Mouse (Mus musculus) forebrain, embryonic 10.5 days (tissue): ENCODE results near the gene Pbx1. TPM values are rescaled to one million over a fixed set of nuclear protein-coding genes. Genes with fewer than 3 reads are reported as not detected.

ENCODE experiments used
- DNase-seq: peaks from one replicate; pipeline ENCODE4 v3.0.0-alpha.2; 2017; ENCODE audit warnings: low spot score; ENCODE audit errors: extremely low spot score
- H3K27ac ChIP-seq: fragments of 300-500 bp; sonication (generic); 2 replicates; pipeline ENCODE4 v1.5.1; 2016; ENCODE audit warnings: mild to moderate bottlenecking
- H3K27me3 ChIP-seq: fragments of 300-500 bp; sonication (generic); 2 replicates; pipeline ENCODE4 v1.6.1; 2016; ENCODE audit warnings: mild to moderate bottlenecking; ENCODE audit not compliant: poor library complexity, severe bottlenecking
- H3K36me3 ChIP-seq: fragments of 300-500 bp; sonication (generic); replicated peaks from 2 replicates; pipeline ENCODE4 v1.6.1; 2016; ENCODE audit warnings: mild to moderate bottlenecking, moderate library complexity
- H3K4me1 ChIP-seq: fragments of 300-500 bp; sonication (generic); 2 replicates; pipeline ENCODE4 v1.6.1; 2016
- H3K4me3 ChIP-seq: fragments of 300-500 bp; sonication (generic); 2 replicates; pipeline ENCODE4 v1.5.1; 2016; ENCODE audit warnings: mild to moderate bottlenecking, moderate library complexity
- H3K9me3 ChIP-seq: fragments of 300-500 bp; sonication (generic); 2 replicates; pipeline ENCODE4 v1.6.1; 2016; ENCODE audit warnings: mild to moderate bottlenecking, moderate library complexity
- WGBS: fragments of 180-500 bp; shearing (Covaris S2); methylation state at CpG from one replicate; pipeline ENCODE4 v1.1.7; 2016; 5-methylcytosine and 5-hydroxymethylcytosine counted together
- polyA plus RNA-seq: library from polyadenylated mRNA; unstranded; fragments of >200 nt; fragmentation: Nextera tagmentation; extraction: Ambion mirVana; gene quantifications from 2 replicates; pipeline ENCODE4 v1.2.1, GENCODE M21; 2016

Gene Pbx1
- polyA plus RNA-seq, 1 experiment from 2014 or later: 38.2 TPM

DNA sequence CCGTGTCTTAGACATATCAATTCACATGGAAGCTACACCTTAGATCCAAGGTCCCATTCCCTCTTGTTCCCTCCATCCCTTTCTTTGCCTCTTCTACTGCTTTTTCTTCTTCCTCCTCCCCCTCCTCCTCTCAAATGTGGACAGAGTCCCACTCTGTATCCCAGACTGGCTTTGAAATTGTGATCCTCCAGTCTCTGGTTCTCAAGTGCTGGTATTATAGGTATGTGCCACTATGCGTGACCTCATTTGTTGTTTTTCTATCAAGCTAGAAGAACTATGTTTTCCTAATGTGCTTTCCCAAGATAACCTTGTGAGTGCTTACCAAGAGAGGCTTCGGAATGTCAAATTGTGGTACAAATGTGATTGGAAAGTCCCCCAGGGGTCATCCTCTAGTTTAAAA lies 267.1 kb downstream of the Pbx1 start:
- H3K27ac ChIP-seq: no peak overlapping the region
- H3K4me3 ChIP-seq: no peak overlapping the region
- H3K36me3 ChIP-seq: peaks cover 39% of the 10 kb centered on the region
- 89% methylated on average over 3 of the region's 3 CpGs for WGBS
- DNase-seq: no peak
- no peaks in the 10 kb centered on the region for H3K27me3 ChIP-seq
- H3K9me3 ChIP-seq: no peaks in the 10 kb centered on the region
- peaks cover 18% of the 10 kb centered on the region for H3K4me1 ChIP-seq

DNA sequence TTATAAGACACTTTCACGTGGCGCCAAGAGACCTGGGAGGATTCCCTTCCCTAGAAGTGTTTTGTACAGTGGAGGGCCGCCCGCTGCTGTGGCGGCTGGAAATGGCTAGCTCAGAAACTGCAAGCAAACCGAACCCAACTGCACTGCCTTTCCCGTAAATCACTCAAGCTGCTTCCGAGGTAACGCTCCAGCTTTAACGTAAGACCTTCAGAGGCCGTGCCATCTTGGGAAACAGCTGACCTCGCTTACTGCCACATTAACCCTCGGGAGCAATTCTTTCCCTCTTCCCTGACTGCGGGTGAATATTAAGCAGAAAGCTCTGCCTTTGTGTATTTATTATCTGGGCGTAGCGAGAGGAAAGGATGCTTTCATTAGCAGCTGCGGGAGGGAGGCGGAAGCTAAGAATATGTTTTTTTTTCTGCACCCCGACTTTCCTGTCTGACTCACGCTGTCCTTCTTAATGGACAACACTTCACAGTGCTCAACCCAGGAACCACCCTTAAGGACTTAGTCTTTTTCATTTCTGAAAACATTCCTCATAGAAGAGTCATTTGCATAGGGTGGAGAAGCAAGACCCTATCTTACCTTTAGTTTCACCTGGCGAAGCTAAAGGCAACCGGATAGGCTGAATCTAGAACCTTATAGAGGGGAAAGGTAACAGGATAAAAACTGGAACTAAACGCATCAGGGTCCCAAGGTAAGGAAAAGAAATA lies 268.4 kb downstream of the Pbx1 start:
- 82% methylated on average over 23 of the region's 23 CpGs for WGBS
- peak overlapping the region; percentile 53; the same call in 1 of the 2 replicates for H3K27ac ChIP-seq
- no peaks in the 10 kb centered on the region for H3K27me3 ChIP-seq
- peaks cover 18% of the 10 kb centered on the region for H3K4me1 ChIP-seq
- DNase-seq: no peak
- no peaks in the 10 kb centered on the region for H3K9me3 ChIP-seq
- H3K36me3 ChIP-seq: peaks cover 48% of the 10 kb centered on the region
- no peak overlapping the region for H3K4me3 ChIP-seq

DNA sequence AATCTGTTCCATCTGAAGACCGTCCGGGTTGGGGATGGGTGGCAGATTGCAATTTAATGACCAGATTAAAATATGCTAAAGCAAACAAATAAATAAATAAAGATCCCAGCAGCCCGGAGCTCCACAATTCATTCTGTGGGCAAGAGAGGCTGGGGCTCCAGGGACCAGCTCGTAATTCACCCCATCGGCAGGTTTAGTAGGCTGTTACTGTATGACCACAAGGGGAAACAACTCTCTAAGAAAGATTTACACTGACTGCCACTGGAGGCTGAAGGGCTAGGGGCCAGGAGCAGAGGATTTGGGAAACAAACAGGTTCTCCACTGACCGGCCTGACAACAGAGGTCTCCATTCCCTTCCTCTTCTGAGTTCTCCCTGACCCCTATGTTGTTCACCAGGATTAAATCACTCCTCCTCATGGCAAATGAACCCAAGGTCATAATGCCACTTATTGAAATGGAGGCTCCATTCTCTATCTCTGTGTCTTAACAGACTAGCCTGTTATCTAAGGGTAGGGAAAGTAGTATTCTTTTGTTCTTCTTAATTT lies 292.9 kb downstream of the Pbx1 start:
- DNase-seq: no peak
- H3K9me3 ChIP-seq: no peaks in the 10 kb centered on the region
- H3K36me3 ChIP-seq: no peaks in the 10 kb centered on the region
- no peaks in the 10 kb centered on the region for H3K27me3 ChIP-seq
- peaks cover 10% of the 10 kb centered on the region; the same call in 1 of the 2 replicates for H3K4me1 ChIP-seq
- 86% methylated on average over 6 of the region's 6 CpGs for WGBS
- H3K27ac ChIP-seq: no peak overlapping the region
- no peak overlapping the region for H3K4me3 ChIP-seq

DNA sequence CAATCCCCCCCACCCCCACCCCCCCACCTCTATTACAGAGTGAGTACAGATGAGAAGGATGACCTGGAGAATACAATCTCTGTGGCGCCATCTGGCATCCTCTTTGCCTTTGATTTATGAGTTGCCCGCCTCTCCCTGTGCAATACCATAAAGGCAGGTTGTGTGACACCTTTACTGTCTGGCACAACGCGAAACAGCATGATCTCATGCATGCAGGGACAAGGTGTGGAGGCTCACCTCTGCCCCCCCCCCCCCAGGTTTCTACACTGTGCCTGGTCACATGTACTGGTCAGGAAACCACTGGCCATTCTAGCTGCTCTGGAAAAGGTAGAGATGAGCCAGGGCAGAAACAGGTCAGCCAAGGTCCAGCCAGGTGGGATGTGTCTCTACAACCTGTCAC lies 293.4 kb downstream of the Pbx1 start:
- Histone ChIP-seq H3K36me3 (no peaks in the 10 kb centered on the region), H3K4me3 (no peak overlapping the region), H3K9me3 (no peaks in the 10 kb centered on the region), H3K27ac (no peak overlapping the region), H3K27me3 (no peaks in the 10 kb centered on the region), H3K4me1 (peaks cover 13% of the 10 kb centered on the region; the same call in 1 of the 2 replicates)
- 88% methylated on average over 4 of the region's 4 CpGs for WGBS
- DNase-seq: no peak

DNA sequence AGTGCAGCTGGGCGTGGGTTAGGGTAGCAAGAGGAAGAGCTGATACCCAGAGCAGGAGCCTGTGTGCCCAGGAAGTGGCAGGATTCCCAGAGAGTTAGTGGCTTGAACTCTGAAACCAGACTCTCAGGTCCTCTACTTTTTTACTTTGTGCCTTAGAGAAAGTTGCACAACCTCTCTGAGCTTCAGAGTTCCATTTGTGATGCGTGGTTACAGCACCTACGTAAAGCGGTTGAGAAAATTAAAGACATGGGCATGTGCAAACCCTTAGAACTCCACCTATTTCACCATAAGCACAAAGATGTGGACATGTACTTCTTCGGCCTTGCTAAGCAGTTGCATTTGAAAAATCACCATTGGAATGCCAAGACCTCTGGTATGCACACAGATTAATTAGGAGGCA lies 294.2 kb downstream of the Pbx1 start:
- DNase-seq: no peak
- Histone ChIP-seq H3K9me3 (no peaks in the 10 kb centered on the region), H3K27me3 (no peaks in the 10 kb centered on the region), H3K27ac (no peak overlapping the region), H3K4me3 (no peak overlapping the region), H3K36me3 (no peaks in the 10 kb centered on the region), H3K4me1 (peaks cover 15% of the 10 kb centered on the region; the same call in 1 of the 2 replicates)
- 92% methylated on average over 5 of the region's 5 CpGs for WGBS

DNA sequence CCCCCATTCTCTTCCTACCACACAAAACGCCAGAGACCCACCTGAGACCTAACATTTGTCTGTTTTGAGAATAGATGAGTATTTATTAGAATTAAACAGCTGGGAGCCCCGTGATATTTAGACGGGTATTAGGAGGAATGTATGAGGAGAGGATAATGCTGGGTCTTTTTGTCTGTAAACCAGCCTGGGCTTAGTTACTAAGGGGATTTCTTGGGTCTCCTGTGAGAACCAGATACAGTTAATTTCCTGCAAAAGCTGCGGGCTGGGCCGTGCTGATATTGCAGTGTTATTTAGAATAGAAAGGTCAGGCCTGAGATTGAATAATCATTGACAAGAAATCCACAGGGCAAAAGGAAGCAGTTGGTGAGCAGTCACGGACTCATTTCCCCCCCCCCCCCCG lies 296.5 kb downstream of the Pbx1 start:
- Histone ChIP-seq H3K27me3 (no peaks in the 10 kb centered on the region), H3K36me3 (no peaks in the 10 kb centered on the region), H3K4me3 (no peak overlapping the region), H3K27ac (no peak overlapping the region), H3K9me3 (no peaks in the 10 kb centered on the region), H3K4me1 (peaks cover 15% of the 10 kb centered on the region; the same call in 1 of the 2 replicates)
- WGBS: 77% methylated on average over 7 of the region's 7 CpGs
- DNase-seq: no peak

DNA sequence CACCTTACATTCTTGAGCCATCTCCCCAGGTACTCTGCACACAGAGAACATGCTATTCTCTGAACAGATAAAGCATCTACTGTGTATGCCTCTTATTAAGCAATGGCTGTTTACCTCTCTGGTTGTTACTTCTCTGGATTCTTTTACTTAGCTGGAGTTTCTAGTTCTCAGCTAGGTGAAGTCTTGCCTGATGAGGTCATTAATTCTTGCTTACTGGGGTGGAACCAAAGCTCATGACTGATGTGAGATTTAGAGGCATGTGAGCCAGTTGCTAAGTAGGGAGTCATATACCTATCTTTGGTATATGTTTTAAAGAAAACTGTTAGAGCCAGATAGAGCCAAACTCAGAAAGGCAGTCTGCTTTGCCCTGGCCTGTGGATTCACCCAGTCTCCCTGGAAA lies 298.4 kb downstream of the Pbx1 start:
- Histone ChIP-seq H3K36me3 (no peaks in the 10 kb centered on the region), H3K4me1 (0 out of 2 replicates have a peak, but pooled peaks cover 5% of the 10 kb centered on the region), H3K9me3 (no peaks in the 10 kb centered on the region), H3K4me3 (no peak overlapping the region), H3K27me3 (no peaks in the 10 kb centered on the region), H3K27ac (no peak overlapping the region)
- DNase-seq: no peak

DNA sequence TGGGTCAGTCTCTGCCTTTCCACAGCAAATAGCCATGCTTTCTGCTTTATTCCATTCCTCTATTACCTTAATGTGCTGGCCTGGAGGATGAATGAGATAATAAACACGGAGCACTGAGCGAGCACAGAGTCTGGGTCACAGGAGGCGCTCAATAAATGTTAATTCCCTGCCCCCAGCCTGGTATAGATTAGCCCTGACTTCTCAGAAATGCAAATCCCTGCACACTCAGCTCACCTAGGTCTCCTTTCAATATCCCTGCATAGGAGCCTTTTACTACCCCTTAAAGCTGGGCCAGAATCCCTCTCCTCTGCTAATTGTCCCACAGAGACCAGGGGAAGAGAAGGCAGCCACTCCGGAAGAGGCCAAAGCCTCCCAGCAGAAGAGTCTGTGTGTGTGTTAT lies 304.1 kb downstream of the Pbx1 start:
- 48% methylated on average over 4 of the region's 4 CpGs for WGBS
- DNase-seq: no peak
- Histone ChIP-seq H3K27me3 (no peaks in the 10 kb centered on the region), H3K27ac (no peak overlapping the region), H3K36me3 (no peaks in the 10 kb centered on the region), H3K9me3 (no peaks in the 10 kb centered on the region), H3K4me1 (peaks cover 7% of the 10 kb centered on the region), H3K4me3 (no peak overlapping the region)

DNA sequence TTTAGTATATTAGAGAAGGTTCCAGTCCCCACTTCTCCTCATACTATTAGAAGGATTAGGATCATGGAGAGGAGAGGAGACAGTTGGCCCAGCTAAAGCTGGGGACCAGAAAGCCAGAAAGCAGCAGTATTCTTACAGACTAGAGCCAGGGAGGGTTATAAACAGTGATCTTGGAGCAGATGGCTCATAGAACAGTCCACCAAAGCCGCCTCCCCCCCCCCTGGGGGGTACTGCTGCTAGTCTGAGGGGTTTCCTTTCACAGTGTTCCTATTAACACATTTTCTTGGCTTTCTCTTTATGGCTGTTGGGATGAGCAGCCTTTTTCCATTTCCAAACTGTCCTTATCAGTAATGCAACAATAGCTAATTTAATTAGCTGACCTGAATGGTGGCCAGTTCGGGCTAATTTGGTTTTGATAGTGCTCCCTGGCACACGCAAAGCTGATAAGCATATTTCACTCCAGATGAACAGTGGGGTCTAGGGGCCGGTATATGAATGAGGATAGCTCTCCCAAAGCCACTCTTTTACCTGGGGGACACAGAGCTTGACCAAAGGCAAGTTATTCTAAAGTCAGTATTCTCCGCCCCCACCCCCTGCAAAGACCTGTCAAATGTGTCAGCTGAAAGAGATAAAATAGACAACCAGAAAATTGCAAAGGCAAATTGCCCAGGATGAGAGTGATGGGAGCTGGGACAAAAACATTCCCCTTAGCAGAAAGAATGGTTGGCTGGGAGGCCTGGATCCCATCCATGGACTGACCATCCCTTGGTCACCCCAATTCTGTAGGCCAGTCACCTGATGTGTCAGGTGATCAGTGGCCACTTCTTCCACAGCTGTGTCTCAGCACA lies 307.2 kb downstream of the Pbx1 start:
- Histone ChIP-seq H3K36me3 (no peaks in the 10 kb centered on the region), H3K4me1 (peaks cover 7% of the 10 kb centered on the region), H3K27me3 (no peaks in the 10 kb centered on the region), H3K4me3 (no peak overlapping the region), H3K9me3 (no peaks in the 10 kb centered on the region), H3K27ac (no peak overlapping the region)
- DNase-seq: no peak
- WGBS: 84% methylated on average over 5 of the region's 5 CpGs

DNA sequence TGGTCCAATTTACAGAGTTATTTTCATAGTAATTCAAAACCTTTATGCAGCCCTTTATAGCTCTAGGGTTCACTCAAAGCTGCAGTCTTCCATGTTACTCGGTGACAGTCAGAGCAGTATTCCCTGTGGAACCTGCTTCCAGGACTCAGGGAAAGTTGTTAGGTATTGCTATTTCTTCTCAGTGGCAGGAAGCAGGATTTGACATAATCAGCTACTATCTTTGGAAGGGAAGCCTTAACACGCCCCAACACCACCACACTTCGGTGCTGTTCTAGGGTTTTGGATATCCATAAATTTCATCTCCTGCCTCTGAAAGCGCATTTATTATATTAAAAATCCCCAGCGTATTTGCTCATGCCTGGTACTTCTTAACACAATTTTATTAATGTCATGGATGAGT lies 314.0 kb downstream of the Pbx1 start:
- no peak for DNase-seq
- Histone ChIP-seq H3K27me3 (no peaks in the 10 kb centered on the region), H3K4me3 (no peak overlapping the region), H3K36me3 (no peaks in the 10 kb centered on the region), H3K4me1 (no peaks in the 10 kb centered on the region), H3K9me3 (no peaks in the 10 kb centered on the region), H3K27ac (no peak overlapping the region)
- 91% methylated on average over 5 of the region's 5 CpGs for WGBS

DNA sequence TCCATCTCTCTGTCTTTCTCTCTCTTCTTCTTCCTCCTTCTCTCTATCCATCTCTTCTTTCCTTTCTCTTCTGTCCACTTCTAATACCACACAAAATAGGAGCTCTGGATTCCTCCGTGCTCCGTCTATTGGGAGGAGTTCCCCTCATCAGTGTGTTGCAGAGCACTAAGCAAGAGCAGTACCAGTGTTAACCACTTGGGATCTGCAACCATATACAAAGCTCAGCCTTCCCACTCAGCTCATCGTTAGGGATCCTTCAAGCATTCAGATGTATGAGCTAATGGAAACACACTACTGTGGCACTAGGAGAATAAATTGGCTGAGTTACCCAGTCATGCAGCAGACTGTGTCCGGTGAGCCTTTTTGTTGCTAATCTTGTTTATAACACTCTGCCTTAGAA lies 314.7 kb downstream of the Pbx1 start:
- no peak overlapping the region for H3K4me3 ChIP-seq
- H3K9me3 ChIP-seq: no peaks in the 10 kb centered on the region
- no peaks in the 10 kb centered on the region for H3K4me1 ChIP-seq
- no peaks in the 10 kb centered on the region for H3K36me3 ChIP-seq
- no peak overlapping the region for H3K27ac ChIP-seq
- DNase-seq: no peak
- H3K27me3 ChIP-seq: no peaks in the 10 kb centered on the region
- WGBS: 75% methylated on average over 4 of the region's 4 CpGs

DNA sequence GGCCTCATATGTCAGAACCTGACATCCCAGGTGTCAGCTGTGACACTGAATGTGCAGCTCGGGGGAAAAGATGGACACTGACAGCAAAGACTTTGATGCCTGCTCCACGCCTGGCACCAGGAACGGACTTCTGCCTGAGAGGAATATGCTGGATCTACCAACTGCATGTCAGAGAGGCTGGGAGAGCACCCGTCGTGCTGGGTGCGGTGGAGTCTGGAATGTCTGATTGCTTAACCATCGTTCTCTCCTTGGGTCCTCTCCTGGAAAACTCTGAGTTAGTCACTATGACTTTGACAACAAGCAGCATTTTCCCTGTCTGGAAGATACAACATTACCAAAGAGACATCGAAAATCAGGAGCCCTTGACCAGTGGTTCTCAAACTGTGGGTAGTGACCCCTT lies 322.3 kb downstream of the Pbx1 start:
- no peaks in the 10 kb centered on the region for H3K27me3 ChIP-seq
- no peak overlapping the region for H3K4me3 ChIP-seq
- H3K27ac ChIP-seq: no peak overlapping the region
- DNase-seq: no peak
- H3K9me3 ChIP-seq: no peaks in the 10 kb centered on the region
- 91% methylated on average over 8 of the region's 8 CpGs for WGBS
- H3K36me3 ChIP-seq: no peaks in the 10 kb centered on the region
- H3K4me1 ChIP-seq: no peaks in the 10 kb centered on the region

DNA sequence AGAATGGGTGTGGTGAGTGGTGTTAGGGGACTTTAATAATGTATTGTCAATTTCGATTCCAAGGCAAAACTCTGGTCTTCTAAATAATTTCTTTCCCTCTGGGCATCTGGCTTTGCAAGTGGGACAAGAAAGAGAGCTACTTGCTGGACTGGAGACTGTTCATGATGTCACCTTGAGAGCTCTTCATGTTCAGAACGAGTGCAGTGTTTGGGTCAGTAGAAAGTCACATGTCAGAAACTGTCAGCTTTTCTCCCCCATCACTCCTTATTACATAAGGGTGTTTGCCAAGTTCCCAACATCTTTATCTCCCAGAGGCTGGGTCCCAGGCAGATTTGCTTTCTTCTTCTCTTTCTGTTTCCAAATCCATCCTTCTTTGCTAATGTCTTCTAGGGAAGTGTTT lies 328.2 kb downstream of the Pbx1 start:
- Histone ChIP-seq H3K36me3 (no peaks in the 10 kb centered on the region), H3K4me1 (no peaks in the 10 kb centered on the region), H3K27me3 (no peaks in the 10 kb centered on the region), H3K27ac (no peak overlapping the region), H3K9me3 (peaks cover 10% of the 10 kb centered on the region), H3K4me3 (no peak overlapping the region)
- 76% methylated on average over 2 of the region's 2 CpGs for WGBS
- no peak for DNase-seq
